Mouse (Mus musculus) intestine, postnatal 0 days (tissue): Measurements from ENCODE around the gene Kif13a. TPM values are rescaled to one million over a fixed set of nuclear protein-coding genes. Genes with fewer than 3 reads are reported as not detected.
A peak's percentile ranks its signal among the peaks of the same experiment; 100 is the strongest.

ENCODE experiments used
- ATAC-seq: fragments of 200-750 bp; cut with Nextera tagmentation; 2 replicates; pipeline ENCODE4 v1.8.0; 2017; ENCODE audit warnings: mild to moderate bottlenecking, moderate TSS enrichment, moderate library complexity
- H3K27ac ChIP-seq: fragments of 300-500 bp; sonication (generic); 2 replicates; pipeline ENCODE4 v1.5.1; 2014; ENCODE audit warnings: mild to moderate bottlenecking, low read depth, low read length, moderate library complexity
- H3K27me3 ChIP-seq: fragments of 300-500 bp; sonication (generic); replicated peaks from 2 replicates; pipeline ENCODE4 v1.6.1; 2014; ENCODE audit warnings: low read length, mixed read lengths; ENCODE audit not compliant: control insufficient read depth, insufficient read depth
- H3K36me3 ChIP-seq: fragments of 300-500 bp; sonication (generic); 2 replicates; pipeline ENCODE4 v1.6.1; 2014; ENCODE audit warnings: mild to moderate bottlenecking, moderate library complexity; ENCODE audit not compliant: control insufficient read depth, insufficient read depth
- H3K4me1 ChIP-seq: fragments of 300-500 bp; sonication (generic); replicated peaks from 2 replicates; pipeline ENCODE4 v1.6.1; 2014; ENCODE audit warnings: antibody characterized with exemption, low read length, mixed read lengths; ENCODE audit not compliant: control insufficient read depth, insufficient read depth
- H3K4me2 ChIP-seq: fragments of 300-500 bp; sonication (generic); replicated peaks from 2 replicates; pipeline ENCODE4 v1.6.1; 2014; ENCODE audit warnings: low read depth, mild to moderate bottlenecking, moderate library complexity
- H3K4me3 ChIP-seq: fragments of 300-500 bp; sonication (generic); 2 replicates; pipeline ENCODE4 v1.5.1; 2014; ENCODE audit warnings: low read depth, low read length
- H3K9ac ChIP-seq: fragments of 300-500 bp; sonication (generic); 2 replicates; pipeline ENCODE4 v1.6.1; 2014; ENCODE audit warnings: mild to moderate bottlenecking, low read depth, low read length
- H3K9me3 ChIP-seq: fragments of 300-500 bp; sonication (generic); 2 replicates; pipeline ENCODE4 v1.6.1; 2016; ENCODE audit warnings: mixed run types; ENCODE audit not compliant: control insufficient read depth
- CTCF ChIP-seq: sonication (generic); IDR thresholded peaks from 2 replicates; pipeline ENCODE4 v1.5.1; 2016; ENCODE audit warnings: low read depth, mild to moderate bottlenecking, control low read depth, antibody characterized with exemption, moderate library complexity
- WGBS: fragments of 180-500 bp; shearing (Covaris S2); extraction: QIAGEN DNeasy Blood & Tissue Kit; methylation state at CpG from one replicate; pipeline ENCODE4 v1.1.7; 2014; 5-methylcytosine and 5-hydroxymethylcytosine counted together
- polyA plus RNA-seq: library from polyadenylated mRNA; unstranded; fragments of >200 nt; fragmentation: Nextera tagmentation; extraction: Ambion mirVana; gene quantifications from 2 replicates; pipeline ENCODE4 v1.2.1, GENCODE M21; 2015

Gene Kif13a
- polyA plus RNA-seq, 1 experiment from 2014 or later: 11.3 TPM

DNA sequence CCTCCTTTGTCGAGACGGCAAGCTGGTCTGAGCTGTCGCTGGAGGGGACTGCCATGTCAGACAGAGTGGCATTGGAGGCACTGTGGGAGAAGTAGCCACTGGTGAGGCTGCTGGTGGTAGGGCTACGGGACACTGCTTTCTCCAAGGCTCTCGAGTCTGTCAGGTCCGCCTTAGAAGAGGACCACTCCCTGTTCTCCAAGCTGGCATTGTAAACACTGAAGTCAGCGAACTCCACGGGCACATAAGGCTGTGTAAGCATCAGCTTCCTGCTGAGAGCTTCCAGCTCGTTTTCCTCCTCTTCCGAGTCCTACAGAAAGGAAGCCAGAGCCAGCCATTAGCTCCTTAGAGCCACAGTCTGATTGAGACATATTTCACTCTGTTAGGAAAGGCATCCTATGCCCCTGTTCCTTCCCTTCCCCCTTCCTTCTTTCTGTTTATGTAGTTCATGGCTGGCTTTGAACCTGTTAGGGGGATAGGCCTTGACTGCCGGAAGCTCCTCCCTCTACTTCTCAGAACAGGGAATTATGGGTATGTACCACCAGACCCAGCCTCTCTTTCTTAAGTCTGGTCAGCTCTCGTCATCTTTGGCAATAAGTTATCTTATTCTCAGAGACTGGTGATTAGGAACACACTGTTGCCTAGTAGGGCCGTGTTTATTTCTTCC lies 177.0 kb downstream of the Kif13a start:
- no peaks in the 10 kb centered on the region for H3K27me3 ChIP-seq
- no peaks in the 10 kb centered on the region for H3K9me3 ChIP-seq
- TF ChIP-seq CTCF: no peak
- ATAC-seq: no peak
- WGBS: 74% methylated on average over 13 of the region's 13 CpGs
- H3K27ac ChIP-seq: no peak overlapping the region
- no peaks in the 10 kb centered on the region for H3K4me1 ChIP-seq
- no peak overlapping the region for H3K4me2 ChIP-seq
- peaks cover 21% of the 10 kb centered on the region for H3K36me3 ChIP-seq
- H3K4me3 ChIP-seq: no peak overlapping the region
- no peak overlapping the region for H3K9ac ChIP-seq

DNA sequence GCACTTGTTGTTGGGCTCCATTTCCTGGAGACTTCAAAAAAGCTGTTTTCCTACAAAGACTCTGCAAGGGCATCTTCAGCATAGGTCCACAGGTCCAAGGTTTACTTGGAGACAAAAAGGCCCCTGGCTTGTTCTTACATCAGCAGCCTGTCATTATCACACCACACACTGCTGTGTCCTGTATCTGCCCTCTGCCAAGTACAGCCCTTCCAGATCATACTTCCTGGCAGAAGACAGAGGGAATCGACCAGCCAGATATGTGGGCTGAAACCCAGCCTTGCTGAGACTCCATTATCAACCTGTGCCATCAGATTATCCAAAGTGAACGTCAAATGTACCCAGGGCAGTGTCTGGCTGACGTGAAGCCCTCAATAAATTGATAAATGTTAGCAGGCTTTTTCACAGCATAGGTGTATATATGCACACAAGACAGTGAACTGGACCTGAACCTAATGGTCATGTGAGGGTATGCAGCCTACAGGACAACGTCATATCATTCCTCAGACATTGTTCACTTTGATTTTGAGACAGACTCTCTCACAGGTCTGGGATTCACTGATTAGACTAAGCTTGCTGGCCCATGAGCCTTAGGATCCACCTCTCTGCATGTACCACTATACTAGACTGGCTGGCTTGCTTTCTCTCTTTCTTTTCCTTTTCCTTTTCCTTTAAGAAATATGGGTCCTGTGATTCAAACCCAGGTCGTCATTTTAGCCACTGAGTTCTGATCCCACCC lies 181.4 kb downstream of the Kif13a start:
- no peak overlapping the region for H3K9ac ChIP-seq

DNA sequence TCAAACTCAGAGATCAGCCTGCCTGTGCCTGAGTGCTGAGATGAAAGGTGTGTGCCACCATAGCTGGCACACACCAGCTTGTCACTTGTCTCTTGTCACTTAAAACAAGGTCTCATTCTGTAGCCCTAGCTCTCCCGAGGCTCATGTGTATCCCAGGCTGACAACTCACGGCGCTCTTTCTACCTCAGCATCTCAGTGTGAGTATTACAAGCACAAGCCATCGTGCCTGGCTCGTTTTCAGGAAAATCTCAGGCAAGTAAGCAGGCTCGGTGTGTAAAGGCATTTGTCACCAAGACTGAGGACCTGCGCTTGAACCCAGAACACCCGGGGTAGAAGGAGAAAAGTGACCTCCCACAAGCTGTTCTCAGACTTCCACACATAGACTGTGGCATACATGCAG lies 185.8 kb downstream of the Kif13a start:
- Histone ChIP-seq H3K4me2 (no peak overlapping the region), H3K27me3 (no peaks in the 10 kb centered on the region), H3K4me3 (no peak overlapping the region), H3K9me3 (no peaks in the 10 kb centered on the region), H3K36me3 (no peaks in the 10 kb centered on the region), H3K9ac (no peak overlapping the region), H3K4me1 (no peaks in the 10 kb centered on the region), H3K27ac (no peak overlapping the region)
- 81% methylated on average over 8 of the region's 8 CpGs for WGBS
- ATAC-seq: no peak
- no peak for TF ChIP-seq CTCF

More for the DNA sequence above, 181.4 kb downstream of the Kif13a start:
- WGBS: 64% methylated on average over 5 of the region's 5 CpGs
- TF ChIP-seq CTCF: no peak
- Histone ChIP-seq H3K27ac (no peak overlapping the region), H3K4me2 (no peak overlapping the region), H3K36me3 (peaks cover 18% of the 10 kb centered on the region), H3K9me3 (no peaks in the 10 kb centered on the region), H3K4me3 (no peak overlapping the region), H3K4me1 (no peaks in the 10 kb centered on the region), H3K27me3 (no peaks in the 10 kb centered on the region)
- peak; percentile 67 for ATAC-seq

DNA sequence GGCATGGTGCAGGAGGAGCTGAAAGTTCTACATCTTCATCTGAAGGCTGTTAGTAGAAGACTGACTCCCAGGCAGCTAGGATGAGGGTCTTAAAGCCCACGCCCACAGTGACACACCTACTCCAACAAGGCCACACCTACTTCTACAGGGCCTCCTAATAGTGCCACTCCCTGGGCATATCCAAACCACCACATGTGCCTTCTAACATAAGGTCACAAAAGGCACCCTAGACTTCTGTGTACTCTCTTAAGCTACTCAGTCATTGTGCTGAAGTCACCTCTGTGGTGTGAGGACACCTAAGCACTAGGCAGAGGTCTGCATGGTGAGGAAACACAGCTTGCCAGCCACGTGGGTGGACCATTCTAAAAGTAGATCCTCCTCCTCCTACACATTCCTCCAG lies 187.3 kb downstream of the Kif13a start:
- no peak overlapping the region for H3K9ac ChIP-seq
- no peak overlapping the region for H3K4me2 ChIP-seq
- no peaks in the 10 kb centered on the region for H3K27me3 ChIP-seq
- ATAC-seq: no peak
- no peak overlapping the region for H3K4me3 ChIP-seq
- no peaks in the 10 kb centered on the region for H3K9me3 ChIP-seq
- H3K36me3 ChIP-seq: no peaks in the 10 kb centered on the region
- TF ChIP-seq CTCF: no peak
- 69% methylated on average over 2 of the region's 2 CpGs for WGBS
- no peaks in the 10 kb centered on the region for H3K4me1 ChIP-seq
- no peak overlapping the region for H3K27ac ChIP-seq

DNA sequence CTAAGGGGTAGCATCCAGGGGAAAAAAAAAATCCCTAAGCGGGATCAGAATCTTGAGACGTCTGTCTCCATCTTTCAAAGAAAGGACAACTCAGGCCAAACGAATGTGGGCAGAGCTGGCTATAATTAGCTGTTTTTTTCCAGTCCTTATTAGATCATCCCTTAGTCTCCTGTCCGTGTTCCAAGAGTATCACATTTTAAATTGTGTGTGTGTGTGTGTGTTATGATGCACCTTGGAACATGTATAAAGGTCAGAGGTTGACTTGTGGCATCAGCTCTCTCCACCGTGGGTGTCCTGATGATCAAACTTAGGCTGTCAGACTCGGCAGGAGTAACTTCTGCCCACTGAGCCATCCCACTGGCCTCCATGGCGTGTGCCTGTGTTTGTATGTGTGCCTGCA lies 190.2 kb downstream of the Kif13a start:
- TF ChIP-seq CTCF: no peak
- no peaks in the 10 kb centered on the region for H3K9me3 ChIP-seq
- no peak overlapping the region for H3K4me3 ChIP-seq
- no peaks in the 10 kb centered on the region for H3K27me3 ChIP-seq
- no peak for ATAC-seq
- no peaks in the 10 kb centered on the region for H3K36me3 ChIP-seq
- no peaks in the 10 kb centered on the region for H3K4me1 ChIP-seq
- WGBS: 79% methylated on average over 7 of the region's 7 CpGs
- H3K9ac ChIP-seq: no peak overlapping the region
- no peak overlapping the region for H3K4me2 ChIP-seq
- no peak overlapping the region for H3K27ac ChIP-seq

DNA sequence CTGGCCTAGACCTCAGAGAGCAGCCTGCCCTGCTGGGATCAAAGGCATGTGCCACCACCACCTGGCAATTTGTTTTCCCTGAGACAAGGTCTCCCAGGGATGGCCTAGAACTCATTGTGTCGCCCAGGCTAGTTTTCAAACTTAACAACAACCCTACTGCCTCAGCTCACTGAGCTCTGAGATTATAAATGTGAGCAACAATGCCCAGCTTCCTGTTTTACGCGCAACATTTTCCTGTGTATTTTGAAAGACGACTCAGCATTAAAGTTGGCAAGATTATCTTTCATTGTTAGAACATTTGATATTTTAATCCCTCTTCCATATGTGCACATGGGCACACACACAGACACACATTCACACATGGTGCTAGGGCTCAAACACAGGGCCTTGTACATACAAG lies 192.2 kb downstream of the Kif13a start:
- Histone ChIP-seq H3K4me2 (no peak overlapping the region), H3K9me3 (no peaks in the 10 kb centered on the region), H3K4me3 (no peak overlapping the region), H3K4me1 (no peaks in the 10 kb centered on the region), H3K9ac (no peak overlapping the region), H3K27ac (no peak overlapping the region), H3K36me3 (no peaks in the 10 kb centered on the region), H3K27me3 (no peaks in the 10 kb centered on the region)
- no peak for ATAC-seq
- WGBS: 71% methylated on average over 4 of the region's 4 CpGs
- no peak for TF ChIP-seq CTCF
